Mouse (Mus musculus) Patski (cell line): ENCODE results near the gene Ankrd28. TPM values are rescaled to one million over a fixed set of nuclear protein-coding genes. Genes with fewer than 3 reads are reported as not detected.
"Not testable (repeated sequence)": the region's sequence is repeated elsewhere in the genome, so short reads cannot be mapped to it uniquely, and the experiment has no call there.

Experiments used
- ATAC-seq: fragments of 100-300 bp; one replicate; pipeline ENCODE4 v1.8.0; 2021
- CTCF ChIA-PET: fragments of 350-600 bp; sonication (Branson Sonifier 250); formaldehyde crosslinking; loops from one replicate; lab custom pipeline; 2022; ENCODE audit warnings: inconsistent platforms; lab: Charles Lee
- POLR2A ChIA-PET: fragments of 350-600 bp; sonication (Branson Sonifier 250); formaldehyde crosslinking; loops from one replicate; lab custom pipeline; 2022; ENCODE audit warnings: antibody characterized with exemption, inconsistent platforms; lab: Charles Lee
- DNase-seq: peaks from one replicate; pipeline ENCODE4 v3.0.0-alpha.2; 2011; ENCODE audit warnings: low read depth, low spot score
- H3K27me3 ChIP-seq: fragments of 371-371 bp; one replicate; pipeline ENCODE4 v1.5.1; 2021
- CTCF ChIP-seq: fragments of 100-300 bp; IDR thresholded peaks from one replicate; pipeline ENCODE4 v1.5.1; 2021
- in situ Hi-C: fragments of 300-500 bp; cut with MboI; formaldehyde crosslinking; loops from 3 replicates; pipeline ENCODE4 v1.11.1; 2018; ENCODE audit warnings: low pct_unique_long_range_greater_than_20kb, mixed read lengths
- polyA plus RNA-seq: library from polyadenylated mRNA; unstranded; gene quantifications from one replicate; pipeline ENCODE4 v1.2.3, GENCODE M21; 2021

The Ankrd28 gene
- 26.6 TPM for polyA plus RNA-seq

- POLR2A ChIA-PET = interaction anchor here (1.6 kb wide), 1 partner anchor 111 kb away, joined by 5 read pairs; no protein-coding TSS in a partner anchor
Observed at GRCm38 (mm10) chr14:31830571-31831369, at the start of gene Ankrd28. Ankrd28 (minus strand) TSS chr14:31830651.

DNA sequence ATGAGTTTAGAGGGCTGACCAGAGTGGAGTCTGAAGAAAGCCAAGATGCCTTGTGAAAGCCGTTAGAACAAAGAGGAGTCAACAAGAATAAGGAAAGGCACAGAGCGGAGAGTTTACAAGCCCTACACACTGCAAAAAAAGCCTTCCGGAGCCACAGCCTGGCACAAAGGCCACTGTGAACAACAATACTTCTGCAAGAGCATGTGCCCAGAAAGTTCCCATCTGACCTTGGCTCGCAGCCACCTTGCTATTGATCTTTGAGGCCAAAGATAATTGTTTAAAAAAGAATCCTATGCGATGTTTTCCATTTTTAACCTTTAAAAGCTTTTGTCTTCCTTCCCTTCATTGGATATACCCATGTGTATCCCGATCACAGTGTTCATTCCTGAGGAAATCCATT, 49.0 kb upstream of the Ankrd28 start:
- in situ Hi-C loops = no loop called here
- ChIA-PET POLR2A (no interaction called here), CTCF (interaction anchor here (1.3 kb wide), 1 partner anchor 9 kb away, joined by 5 read pairs; no protein-coding TSS in a partner anchor)
- ATAC-seq (no peak), DNase-seq (no peak)
- H3K27me3 ChIP-seq = no peaks in the 10 kb centered on the region
- no peak for TF ChIP-seq CTCF

More at GRCm38 (mm10) chr14:31830571-31831369, at the start of gene Ankrd28:
- in situ Hi-C loops = no loop called here
- TF ChIP-seq CTCF = no peak
- DNase-seq (peak; percentile 42), ATAC-seq (peak; percentile 97)
- H3K27me3 ChIP-seq = no peaks in the 10 kb centered on the region
- CTCF ChIA-PET = no interaction called here

DNA sequence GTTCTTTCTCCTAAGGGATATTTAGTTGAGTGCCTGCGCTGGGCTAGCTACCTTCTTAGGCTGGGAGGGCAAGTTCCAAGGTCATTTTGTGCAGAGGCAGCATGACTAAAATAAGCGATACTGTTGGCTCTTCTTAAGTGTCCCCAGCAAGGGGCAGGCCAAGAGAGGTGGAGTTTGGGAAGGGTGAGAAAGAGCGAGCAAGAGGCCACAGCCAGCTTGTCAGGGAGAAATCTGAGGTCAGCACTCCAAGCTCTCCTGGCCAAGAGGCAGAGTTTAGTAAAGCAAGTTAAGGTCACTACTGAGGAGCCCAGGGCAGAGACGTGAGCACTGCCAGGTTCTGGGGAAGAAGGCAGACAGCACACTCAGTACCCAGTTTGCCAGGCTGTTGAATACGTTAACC, 41.7 kb upstream of the Ankrd28 start:
- no peak for ATAC-seq

GRCm38 (mm10) chr14:31870436-31870835, 40.0 kb upstream of the Ankrd28 start:
- DNase-seq (no peak), ATAC-seq (no peak)
- ChIA-PET CTCF (interaction anchor here (1.0 kb wide), 1 partner anchor 10 kb away, joined by 5 read pairs; no protein-coding TSS in a partner anchor), POLR2A (no interaction called here)
- no peaks in the 10 kb centered on the region for H3K27me3 ChIP-seq
- in situ Hi-C loops = no loop called here
- TF ChIP-seq CTCF = no peak

More for the DNA sequence above, 41.7 kb upstream of the Ankrd28 start:
- H3K27me3 ChIP-seq = no peaks in the 10 kb centered on the region
- DNase-seq = no peak
- no peak for TF ChIP-seq CTCF
- CTCF ChIA-PET = no interaction called here
- POLR2A ChIA-PET = no interaction called here
- in situ Hi-C loops = no loop called here

DNA sequence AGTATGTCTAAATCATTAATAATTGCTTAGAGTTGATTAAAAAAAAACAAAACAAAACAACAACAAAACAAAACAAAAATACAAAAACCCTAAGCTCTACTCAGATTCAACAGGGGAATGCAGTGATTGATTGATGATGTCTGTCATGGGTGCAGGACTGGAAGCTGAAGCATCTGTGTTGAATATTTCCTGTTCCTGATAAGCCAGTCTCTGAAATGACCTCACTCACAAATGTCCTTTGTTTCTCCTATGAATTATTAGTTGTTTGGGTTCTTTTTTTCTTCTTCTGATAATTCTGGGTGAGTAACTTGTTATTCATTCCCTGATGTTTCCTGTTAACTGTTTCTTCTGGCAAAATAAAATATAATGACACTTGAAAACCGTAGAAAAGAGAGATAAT, 38.1 kb upstream of the Ankrd28 start:
- TF ChIP-seq CTCF = no peak
- DNase-seq = no peak
- no peak for ATAC-seq
- in situ Hi-C loops = no loop called here
- H3K27me3 ChIP-seq = no peaks in the 10 kb centered on the region
- POLR2A ChIA-PET = interaction anchor here (0.6 kb wide), 1 partner anchor 18 kb away, joined by 3 read pairs; no protein-coding TSS in a partner anchor
- CTCF ChIA-PET = no interaction called here

DNA sequence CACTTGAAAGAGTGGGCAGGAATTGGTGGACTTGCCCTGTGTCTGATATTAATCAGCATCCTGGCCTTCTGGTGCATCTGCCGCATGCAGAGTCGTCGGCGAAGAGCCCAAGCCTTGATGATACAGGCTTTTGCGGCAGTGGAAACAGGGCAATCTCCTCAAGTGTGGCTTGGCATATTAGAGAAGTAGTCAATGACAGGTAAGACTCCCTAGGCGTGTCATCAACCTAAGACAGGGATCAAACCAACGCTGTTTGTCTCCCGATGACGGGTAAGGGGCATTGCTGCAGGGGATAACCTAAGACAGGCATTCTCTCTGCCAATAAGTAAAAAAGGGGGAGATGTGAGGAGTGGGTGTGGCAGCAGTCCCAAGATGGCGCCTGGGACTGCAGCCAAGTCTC, 35.9 kb upstream of the Ankrd28 start:
- in situ Hi-C loops, CTCF ChIA-PET, ATAC-seq: not testable (repeated sequence)

GRCm38 (mm10) chr14:31858679-31859078, 28.2 kb upstream of the Ankrd28 start:
- ChIA-PET CTCF (interaction anchor here (1.1 kb wide), 1 partner anchor 17 kb away, joined by 3 read pairs; no protein-coding TSS in a partner anchor), POLR2A (no interaction called here)
- no peak for DNase-seq
- in situ Hi-C loops = no loop called here
- ATAC-seq = no peak
- H3K27me3 ChIP-seq = no peaks in the 10 kb centered on the region
- no peak for TF ChIP-seq CTCF

More for the DNA sequence above, 35.9 kb upstream of the Ankrd28 start:
- DNase-seq, POLR2A ChIA-PET, H3K27me3 ChIP-seq: not testable (repeated sequence)

DNA sequence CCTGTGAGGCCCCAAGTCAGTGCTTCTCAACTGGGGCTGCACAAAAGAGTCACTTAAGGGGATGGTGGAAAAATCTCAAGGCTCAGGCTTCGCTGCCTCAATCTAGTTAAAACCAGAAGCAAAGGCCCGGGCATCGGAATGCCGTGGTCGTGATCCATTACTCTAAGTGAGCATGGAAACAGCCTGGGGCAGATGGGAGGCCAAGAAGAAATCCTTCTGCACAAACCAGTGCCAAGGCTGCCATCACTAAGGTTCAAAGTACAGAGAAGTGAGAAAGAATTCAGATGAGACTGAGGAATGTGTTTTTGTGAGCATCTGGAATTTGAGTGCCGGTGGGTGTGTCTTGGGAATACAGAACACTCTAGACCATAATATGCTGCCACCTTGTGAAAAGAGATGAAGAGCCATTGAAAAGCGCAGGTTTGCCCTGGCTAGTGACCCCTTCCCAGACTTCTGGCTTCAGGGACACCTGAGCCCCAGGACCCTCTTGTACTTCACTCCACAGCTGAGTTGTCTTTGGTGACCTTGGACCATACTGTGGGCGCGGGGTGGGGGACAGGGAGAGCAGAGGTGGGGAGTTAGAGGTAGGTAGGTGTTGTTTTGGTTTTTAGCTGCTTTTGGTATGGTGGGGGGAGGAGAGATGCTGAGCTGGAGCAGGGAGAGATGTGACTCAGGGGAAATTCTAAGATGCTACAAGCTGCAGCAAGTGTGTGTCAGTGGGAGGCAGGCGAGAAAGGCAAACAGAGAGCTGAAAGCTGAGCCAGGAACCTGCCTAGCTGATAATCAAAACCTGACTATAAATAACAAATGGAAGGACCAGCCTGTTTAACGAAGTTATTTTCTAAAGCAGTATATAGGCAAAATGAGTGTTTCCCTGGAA, 26.9 kb upstream of the Ankrd28 start:
- TF ChIP-seq CTCF = peak; percentile 30
- POLR2A ChIA-PET = no interaction called here
- DNase-seq = peak; percentile 27
- CTCF ChIA-PET = interaction anchor here (1.0 to 1.4 kb wide), 3 partner anchors 28 to 67 kb away, joined by 3 read pairs; no protein-coding TSS in a partner anchor
- H3K27me3 ChIP-seq = no peaks in the 10 kb centered on the region
- peak; percentile 39 for ATAC-seq
- in situ Hi-C loops = no loop called here

DNA sequence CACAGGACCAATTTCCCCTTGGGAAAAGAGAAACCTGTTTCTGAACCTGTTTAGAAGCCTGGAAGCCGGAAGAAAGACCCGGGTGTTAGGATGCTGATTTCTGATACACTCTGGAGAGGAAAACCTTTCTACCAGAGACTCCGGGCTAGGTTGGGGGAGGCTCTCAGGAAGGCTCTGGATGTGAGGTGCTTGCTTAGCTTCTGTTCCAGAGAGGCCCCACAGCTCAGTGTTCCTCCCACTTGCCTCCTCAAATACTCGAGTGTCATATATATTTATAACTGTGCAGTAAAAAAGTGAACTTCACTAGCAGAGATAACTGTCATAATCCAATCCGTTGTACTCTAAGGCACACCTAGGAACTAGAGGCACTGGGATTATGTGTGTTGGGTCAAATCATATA, 25.6 kb upstream of the Ankrd28 start:
- in situ Hi-C loops = no loop called here
- no peak for ATAC-seq
- no peak for DNase-seq
- ChIA-PET POLR2A (no interaction called here), CTCF (no interaction called here)
- H3K27me3 ChIP-seq = no peaks in the 10 kb centered on the region
- no peak for TF ChIP-seq CTCF

DNA sequence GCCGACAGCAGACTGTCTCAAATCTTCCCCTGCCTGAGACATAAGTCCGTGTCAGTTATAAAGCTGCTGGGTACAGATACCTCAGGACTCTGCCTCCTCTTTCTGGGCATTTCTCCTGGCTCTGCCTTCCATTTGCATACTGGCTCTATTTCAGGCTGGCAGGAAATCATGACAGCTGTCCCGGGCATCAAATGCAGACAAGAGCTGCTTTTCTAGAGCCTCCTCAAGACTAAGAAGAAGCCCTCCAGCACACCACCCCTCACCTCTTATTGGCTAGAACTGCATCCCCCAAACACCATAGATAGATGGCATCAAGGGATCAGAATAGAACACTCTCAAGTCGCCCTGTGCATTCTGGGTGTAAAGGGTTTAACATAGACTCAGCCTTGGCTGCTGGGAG, 24.2 kb upstream of the Ankrd28 start:
- ATAC-seq (no peak), DNase-seq (no peak)
- H3K27me3 ChIP-seq = no peaks in the 10 kb centered on the region
- TF ChIP-seq CTCF = no peak
- in situ Hi-C loops = no loop called here
- POLR2A ChIA-PET = no interaction called here
- CTCF ChIA-PET = interaction anchor here (1.2 kb wide), 1 partner anchor 41 kb away, joined by 3 read pairs; no protein-coding TSS in a partner anchor
